Mouse (Mus musculus): ENCODE results near the gene Dll3. TPM values are rescaled to one million over a fixed set of nuclear protein-coding genes. Genes with fewer than 3 reads are reported as not detected.

The Dll3 gene
- polyA plus RNA-seq, 1 experiment = 1.1 TPM

- Histone ChIP-seq H3K27me3 (ENCODE audit: control insufficient read depth, insufficient read depth, low read length) (no peaks in the 10 kb centered on the region), H3K36me3 (ENCODE audit: control insufficient read depth, insufficient read depth, low read length) (peaks cover 29% of the 10 kb centered on the region), H3K4me3 (ENCODE audit: control insufficient read depth, insufficient read depth, low read length) (peak overlapping the region; percentile 69), H3K27ac (ENCODE audit: control insufficient read depth, insufficient read depth, low read length) (no peak overlapping the region), H3K4me1 (replicated peaks; ENCODE audit: control insufficient read depth, insufficient read depth, low read length) (peaks cover 7% of the 10 kb centered on the region)
- TF ChIP-seq POLR2A (IDR thresholded peaks at IDR 0.05; ENCODE audit: control insufficient read depth, extremely low read depth, insufficient read depth, low read length, poor library complexity) (no peak), CTCF (IDR thresholded peaks at IDR 0.05; ENCODE audit: borderline replicate concordance, control insufficient read depth, extremely low read depth, insufficient read depth, low read length, poor library complexity) (no peak)
- WGBS = 6% methylated on average over 35 of the region's 35 CpGs
- no peak for DNase-seq
These were observed 9.3 kb upstream of the Dll3 start for GRCm38 (mm10) chr7:28311151-28311925.

GRCm38 (mm10) chr7:28309737-28310136 lies 7.7 kb upstream of the Dll3 start:
- H3K27ac ChIP-seq (ENCODE audit: control insufficient read depth, insufficient read depth, low read length) = no peak overlapping the region
- TF ChIP-seq CTCF (IDR thresholded peaks at IDR 0.05; ENCODE audit: borderline replicate concordance, control insufficient read depth, extremely low read depth, insufficient read depth, low read length, poor library complexity) = no peak
- peaks cover 7% of the 10 kb centered on the region for H3K4me1 ChIP-seq (replicated peaks; ENCODE audit: control insufficient read depth, insufficient read depth, low read length)
- peaks cover 25% of the 10 kb centered on the region for H3K36me3 ChIP-seq (ENCODE audit: control insufficient read depth, insufficient read depth, low read length)
- WGBS = 93% methylated on average over 9 of the region's 9 CpGs
- H3K4me3 ChIP-seq (ENCODE audit: control insufficient read depth, insufficient read depth, low read length) = no peak overlapping the region
- DNase-seq = no peak
- H3K27me3 ChIP-seq (ENCODE audit: control insufficient read depth, insufficient read depth, low read length) = no peaks in the 10 kb centered on the region

GRCm38 (mm10) chr7:28306216-28306615 lies 4.2 kb upstream of the Dll3 start:
- no peak overlapping the region for H3K27ac ChIP-seq (ENCODE audit: control insufficient read depth, insufficient read depth, low read length)
- peaks cover 25% of the 10 kb centered on the region for H3K36me3 ChIP-seq (ENCODE audit: control insufficient read depth, insufficient read depth, low read length)
- TF ChIP-seq POLR2A (IDR thresholded peaks at IDR 0.05; ENCODE audit: control insufficient read depth, extremely low read depth, insufficient read depth, low read length, poor library complexity) (no peak), CTCF (IDR thresholded peaks at IDR 0.05; ENCODE audit: borderline replicate concordance, control insufficient read depth, extremely low read depth, insufficient read depth, low read length, poor library complexity) (no peak)
- no peak for DNase-seq
- peaks cover 7% of the 10 kb centered on the region for H3K4me1 ChIP-seq (replicated peaks; ENCODE audit: control insufficient read depth, insufficient read depth, low read length)
- H3K4me3 ChIP-seq (ENCODE audit: control insufficient read depth, insufficient read depth, low read length) = no peak overlapping the region
- WGBS = 99% methylated on average over 8 of the region's 8 CpGs
- no peaks in the 10 kb centered on the region; the same call in 1 of the 2 replicates for H3K27me3 ChIP-seq (ENCODE audit: control insufficient read depth, insufficient read depth, low read length)

GRCm38 (mm10) chr7:28305641-28306040 lies 3.6 kb upstream of the Dll3 start:
- H3K4me1 ChIP-seq (replicated peaks; ENCODE audit: control insufficient read depth, insufficient read depth, low read length) = 0 out of 2 replicates have a peak, but pooled peaks cover 3% of the 10 kb centered on the region
- no peak overlapping the region for H3K4me3 ChIP-seq (ENCODE audit: control insufficient read depth, insufficient read depth, low read length)
- DNase-seq = no peak
- no peak for TF ChIP-seq CTCF (IDR thresholded peaks at IDR 0.05; ENCODE audit: borderline replicate concordance, control insufficient read depth, extremely low read depth, insufficient read depth, low read length, poor library complexity)
- H3K27ac ChIP-seq (ENCODE audit: control insufficient read depth, insufficient read depth, low read length) = no peak overlapping the region
- H3K36me3 ChIP-seq (ENCODE audit: control insufficient read depth, insufficient read depth, low read length) = peaks cover 25% of the 10 kb centered on the region
- WGBS = 94% methylated on average over 10 of the region's 10 CpGs
- H3K27me3 ChIP-seq (ENCODE audit: control insufficient read depth, insufficient read depth, low read length) = no peaks in the 10 kb centered on the region; the same call in 1 of the 2 replicates

- no peaks in the 10 kb centered on the region; the same call in none of the 2 replicates for H3K27me3 ChIP-seq (ENCODE audit: control insufficient read depth, insufficient read depth, low read length)
- peaks cover 6% of the 10 kb centered on the region; the same call in 1 of the 2 replicates for H3K4me1 ChIP-seq (replicated peaks; ENCODE audit: control insufficient read depth, insufficient read depth, low read length)
- no peak for DNase-seq
- TF ChIP-seq POLR2A (IDR thresholded peaks at IDR 0.05; ENCODE audit: control insufficient read depth, extremely low read depth, insufficient read depth, low read length, poor library complexity) = no peak
- no peak for TF ChIP-seq CTCF (IDR thresholded peaks at IDR 0.05; ENCODE audit: borderline replicate concordance, control insufficient read depth, extremely low read depth, insufficient read depth, low read length, poor library complexity)
- no peak overlapping the region for H3K27ac ChIP-seq (ENCODE audit: control insufficient read depth, insufficient read depth, low read length)
- WGBS = 23% methylated on average over 43 of the region's 43 CpGs
- H3K4me3 ChIP-seq (ENCODE audit: control insufficient read depth, insufficient read depth, low read length) = no peak overlapping the region
- no peaks in the 10 kb centered on the region for H3K36me3 ChIP-seq (ENCODE audit: control insufficient read depth, insufficient read depth, low read length)
These were observed 3.0 kb downstream of the Dll3 start for GRCm38 (mm10) chr7:28298837-28299625.

GRCm38 (mm10) chr7:28294481-28294880 lies 7.6 kb downstream of the Dll3 start:
- TF ChIP-seq CTCF (IDR thresholded peaks at IDR 0.05; ENCODE audit: borderline replicate concordance, control insufficient read depth, extremely low read depth, insufficient read depth, low read length, poor library complexity) = no peak
- TF ChIP-seq POLR2A (IDR thresholded peaks at IDR 0.05; ENCODE audit: control insufficient read depth, extremely low read depth, insufficient read depth, low read length, poor library complexity) = no peak
- H3K27me3 ChIP-seq (ENCODE audit: control insufficient read depth, insufficient read depth, low read length) = peaks cover 7% of the 10 kb centered on the region; the same call in 1 of the 2 replicates
- peak; percentile 24 for DNase-seq
- no peaks in the 10 kb centered on the region for H3K36me3 ChIP-seq (ENCODE audit: control insufficient read depth, insufficient read depth, low read length)
- H3K4me3 ChIP-seq (ENCODE audit: control insufficient read depth, insufficient read depth, low read length) = no peak overlapping the region
- H3K27ac ChIP-seq (ENCODE audit: control insufficient read depth, insufficient read depth, low read length) = no peak overlapping the region
- H3K4me1 ChIP-seq (replicated peaks; ENCODE audit: control insufficient read depth, insufficient read depth, low read length) = peaks cover 4% of the 10 kb centered on the region; the same call in 1 of the 2 replicates
- WGBS = 10% methylated on average over 63 of the region's 63 CpGs
